Mouse (Mus musculus): Measurements from ENCODE around the gene Tab1. TPM values are rescaled to one million over a fixed set of nuclear protein-coding genes. Genes with fewer than 3 reads are reported as not detected.

The Tab1 gene
- polyA plus RNA-seq, 1 experiment = 53.8 TPM

DNA sequence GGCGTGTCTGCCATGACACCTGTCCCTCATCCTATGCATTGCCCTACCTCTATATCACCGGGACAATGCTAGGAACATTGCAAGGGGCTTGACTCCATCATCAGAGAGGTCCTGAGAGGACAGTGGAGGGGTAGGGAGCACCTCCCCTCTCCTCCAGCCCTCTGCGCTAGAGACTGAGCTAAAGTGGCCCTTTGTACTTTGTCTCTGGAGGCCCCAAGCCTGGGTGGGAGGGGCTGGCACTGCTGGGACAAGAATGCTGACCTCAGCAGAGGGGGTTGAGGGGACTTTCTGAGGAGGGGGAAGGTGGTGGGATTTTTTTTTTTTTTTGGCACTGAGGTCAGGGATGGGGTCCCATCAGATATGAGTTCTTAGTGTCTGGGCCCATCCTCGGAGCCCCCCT lies 57.1 kb downstream of the Tab1 start:
- H3K4me1 ChIP-seq (replicated peaks; ENCODE audit: control insufficient read depth, insufficient read depth, low read length) = peaks cover 29% of the 10 kb centered on the region
- H3K36me3 ChIP-seq (ENCODE audit: control insufficient read depth, insufficient read depth, low read length) = no peaks in the 10 kb centered on the region
- no peak for DNase-seq
- WGBS = 95% methylated on average over 4 of the region's 4 CpGs
- no peak overlapping the region for H3K4me3 ChIP-seq (ENCODE audit: control insufficient read depth, insufficient read depth, low read length)
- TF ChIP-seq CTCF (IDR thresholded peaks at IDR 0.05; ENCODE audit: borderline replicate concordance, control insufficient read depth, extremely low read depth, insufficient read depth, low read length, poor library complexity) (no peak), POLR2A (IDR thresholded peaks at IDR 0.05; ENCODE audit: control insufficient read depth, extremely low read depth, insufficient read depth, low read length, poor library complexity) (no peak)
- no peaks in the 10 kb centered on the region for H3K27me3 ChIP-seq (ENCODE audit: control insufficient read depth, insufficient read depth, low read length)
- no peak overlapping the region for H3K27ac ChIP-seq (ENCODE audit: control insufficient read depth, insufficient read depth, low read length)

DNA sequence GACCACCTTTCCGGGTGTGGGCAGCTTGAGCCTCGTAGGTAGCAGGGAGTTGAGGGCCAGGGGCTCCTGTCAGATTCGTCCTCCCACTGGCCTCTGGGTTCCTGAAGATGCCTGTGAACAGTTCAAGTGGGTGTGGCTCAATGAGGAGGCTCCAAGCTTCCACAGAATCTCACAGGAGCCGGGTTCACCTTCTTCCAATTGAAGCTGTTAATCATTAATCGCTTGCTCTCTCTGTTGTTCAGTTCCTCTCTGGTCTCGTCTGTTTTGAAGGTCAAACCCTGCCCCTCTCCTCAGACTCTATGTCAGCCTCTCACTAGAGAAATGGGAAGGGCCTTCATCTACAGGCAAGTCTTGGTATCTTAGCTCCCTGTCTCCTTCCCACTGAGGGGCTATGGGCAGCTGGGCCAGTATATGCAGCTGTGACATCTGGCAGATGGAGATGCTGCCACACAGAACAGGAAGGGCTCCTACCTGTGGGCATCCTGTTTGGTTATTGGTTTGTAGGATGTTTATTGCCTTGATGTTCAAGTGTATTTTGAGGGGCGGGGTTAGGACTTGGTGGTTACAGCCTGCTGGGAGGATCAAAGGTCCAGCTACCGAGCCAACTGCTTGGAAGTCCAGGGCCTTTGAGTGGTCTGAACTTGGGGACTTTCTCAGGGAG lies 58.8 kb downstream of the Tab1 start:
- Histone ChIP-seq H3K4me1 (replicated peaks; ENCODE audit: control insufficient read depth, insufficient read depth, low read length) (peaks cover 29% of the 10 kb centered on the region), H3K4me3 (ENCODE audit: control insufficient read depth, insufficient read depth, low read length) (no peak overlapping the region), H3K27ac (ENCODE audit: control insufficient read depth, insufficient read depth, low read length) (peak overlapping the region; percentile 41; the same call in 1 of the 2 replicates), H3K36me3 (ENCODE audit: control insufficient read depth, insufficient read depth, low read length) (no peaks in the 10 kb centered on the region), H3K27me3 (ENCODE audit: control insufficient read depth, insufficient read depth, low read length) (no peaks in the 10 kb centered on the region)
- DNase-seq = no peak
- no peak for TF ChIP-seq CTCF (IDR thresholded peaks at IDR 0.05; ENCODE audit: borderline replicate concordance, control insufficient read depth, extremely low read depth, insufficient read depth, low read length, poor library complexity)
- no peak for TF ChIP-seq POLR2A (IDR thresholded peaks at IDR 0.05; ENCODE audit: control insufficient read depth, extremely low read depth, insufficient read depth, low read length, poor library complexity)
- WGBS = 52% methylated on average over 8 of the region's 8 CpGs

- DNase-seq = peak; percentile 48
- TF ChIP-seq POLR2A (IDR thresholded peaks at IDR 0.05; ENCODE audit: control insufficient read depth, extremely low read depth, insufficient read depth, low read length, poor library complexity) = no peak
- TF ChIP-seq CTCF (IDR thresholded peaks at IDR 0.05; ENCODE audit: borderline replicate concordance, control insufficient read depth, extremely low read depth, insufficient read depth, low read length, poor library complexity) = no peak
- WGBS = 10% methylated on average over 6 of the region's 6 CpGs
- H3K4me3 ChIP-seq (ENCODE audit: control insufficient read depth, insufficient read depth, low read length) = no peak overlapping the region
- no peaks in the 10 kb centered on the region for H3K27me3 ChIP-seq (ENCODE audit: control insufficient read depth, insufficient read depth, low read length)
- peak overlapping the region; percentile 41; the same call in 1 of the 2 replicates for H3K27ac ChIP-seq (ENCODE audit: control insufficient read depth, insufficient read depth, low read length)
- H3K36me3 ChIP-seq (ENCODE audit: control insufficient read depth, insufficient read depth, low read length) = no peaks in the 10 kb centered on the region
- H3K4me1 ChIP-seq (replicated peaks; ENCODE audit: control insufficient read depth, insufficient read depth, low read length) = peaks cover 29% of the 10 kb centered on the region
Measured at GRCm38 (mm10) chr15:80192246-80192585, 59.3 kb downstream of the Tab1 start.

GRCm38 (mm10) chr15:80192847-80193246 lies 59.9 kb downstream of the Tab1 start:
- 6% methylated on average over 7 of the region's 7 CpGs for WGBS
- H3K27me3 ChIP-seq (ENCODE audit: control insufficient read depth, insufficient read depth, low read length) = no peaks in the 10 kb centered on the region

GRCm38 (mm10) chr15:80199556-80199955 lies 66.6 kb downstream of the Tab1 start:
- WGBS = 99% methylated on average over 2 of the region's 2 CpGs
- no peaks in the 10 kb centered on the region for H3K36me3 ChIP-seq (ENCODE audit: control insufficient read depth, insufficient read depth, low read length)
- no peak for TF ChIP-seq POLR2A (IDR thresholded peaks at IDR 0.05; ENCODE audit: control insufficient read depth, extremely low read depth, insufficient read depth, low read length, poor library complexity)
- TF ChIP-seq CTCF (IDR thresholded peaks at IDR 0.05; ENCODE audit: borderline replicate concordance, control insufficient read depth, extremely low read depth, insufficient read depth, low read length, poor library complexity) = no peak

More at GRCm38 (mm10) chr15:80192847-80193246, 59.9 kb downstream of the Tab1 start:
- H3K27ac ChIP-seq (ENCODE audit: control insufficient read depth, insufficient read depth, low read length) = no peak overlapping the region
- TF ChIP-seq CTCF (IDR thresholded peaks at IDR 0.05; ENCODE audit: borderline replicate concordance, control insufficient read depth, extremely low read depth, insufficient read depth, low read length, poor library complexity) = no peak
- TF ChIP-seq POLR2A (IDR thresholded peaks at IDR 0.05; ENCODE audit: control insufficient read depth, extremely low read depth, insufficient read depth, low read length, poor library complexity) = no peak
- peaks cover 29% of the 10 kb centered on the region for H3K4me1 ChIP-seq (replicated peaks; ENCODE audit: control insufficient read depth, insufficient read depth, low read length)
- no peaks in the 10 kb centered on the region for H3K36me3 ChIP-seq (ENCODE audit: control insufficient read depth, insufficient read depth, low read length)
- no peak for DNase-seq
- H3K4me3 ChIP-seq (ENCODE audit: control insufficient read depth, insufficient read depth, low read length) = no peak overlapping the region

GRCm38 (mm10) chr15:80202111-80202775 lies 69.3 kb downstream of the Tab1 start:
- H3K4me1 ChIP-seq (replicated peaks; ENCODE audit: control insufficient read depth, insufficient read depth, low read length) = no peaks in the 10 kb centered on the region
- H3K27me3 ChIP-seq (ENCODE audit: control insufficient read depth, insufficient read depth, low read length) = no peaks in the 10 kb centered on the region
- TF ChIP-seq POLR2A (IDR thresholded peaks at IDR 0.05; ENCODE audit: control insufficient read depth, extremely low read depth, insufficient read depth, low read length, poor library complexity) (no peak), CTCF (IDR thresholded peaks at IDR 0.05; ENCODE audit: borderline replicate concordance, control insufficient read depth, extremely low read depth, insufficient read depth, low read length, poor library complexity) (no peak)
- no peaks in the 10 kb centered on the region for H3K36me3 ChIP-seq (ENCODE audit: control insufficient read depth, insufficient read depth, low read length)
- H3K27ac ChIP-seq (ENCODE audit: control insufficient read depth, insufficient read depth, low read length) = no peak overlapping the region
- no peak overlapping the region for H3K4me3 ChIP-seq (ENCODE audit: control insufficient read depth, insufficient read depth, low read length)
- DNase-seq = no peak
- 85% methylated on average over 6 of the region's 6 CpGs for WGBS

More at GRCm38 (mm10) chr15:80199556-80199955, 66.6 kb downstream of the Tab1 start:
- Histone ChIP-seq H3K4me1 (replicated peaks; ENCODE audit: control insufficient read depth, insufficient read depth, low read length) (no peaks in the 10 kb centered on the region), H3K4me3 (ENCODE audit: control insufficient read depth, insufficient read depth, low read length) (no peak overlapping the region), H3K27ac (ENCODE audit: control insufficient read depth, insufficient read depth, low read length) (no peak overlapping the region), H3K27me3 (ENCODE audit: control insufficient read depth, insufficient read depth, low read length) (no peaks in the 10 kb centered on the region)
- no peak for DNase-seq

Data from thymus, adult 2 months (tissue).